Comparison of ENCODE assay signal across 23 mouse cellular contexts in genomic region chr5:30856124-30856523, GRCm38 (mm10). TPM values are rescaled to one million over a fixed set of nuclear protein-coding genes. Genes with fewer than 3 reads are reported as not detected.
DNase-seq lines count a peak whose midpoint lies in the region; ATAC-seq and TF ChIP-seq lines count a peak whose summit lies in the region.
"Had no signal": no experiment of that assay in that cellular context is flagged by ENCODE, and none has a peak within 500 bp of the region (broad histone marks: within the 10 kb centered on the region; RNA-seq: fewer than 3 reads in every experiment).

No protein-coding gene starts in this region.

- 88% methylated on average over 2 of the region's 2 CpGs for WGBS in forebrain, postnatal 0 days
- WGBS in forebrain, embryonic 13.5 days = 89% methylated on average over 2 of the region's 2 CpGs
- 74% methylated on average over 2 of the region's 2 CpGs for WGBS in liver, adult 2 months
- 68% methylated on average over 2 of the region's 2 CpGs for WGBS in liver, embryonic 12.5 days (ENCODE audit: insufficient replicate concordance)
- WGBS in midbrain, postnatal 0 days = 88% methylated on average over 2 of the region's 2 CpGs
- 84% methylated on average over 2 of the region's 2 CpGs for WGBS in midbrain, embryonic 10.5 days

- H3K9me3 ChIP-seq in forebrain, postnatal 0 days (ENCODE audit: low read length) = no peaks in the 10 kb centered on the region
- no peaks in the 10 kb centered on the region for H3K9me3 ChIP-seq in forebrain, embryonic 13.5 days (replicated peaks)
- no peaks in the 10 kb centered on the region for H3K9me3 ChIP-seq in liver, embryonic 12.5 days (replicated peaks)
- H3K9me3 ChIP-seq in midbrain, postnatal 0 days (ENCODE audit: low read length) = no peaks in the 10 kb centered on the region
- 0 out of 2 replicates have a peak, but pooled peaks cover 6% of the 10 kb centered on the region for H3K9me3 ChIP-seq in midbrain, embryonic 10.5 days (replicated peaks)
- H3K9me3 ChIP-seq: forebrain, embryonic 12.5 days; G1E; heart, embryonic 13.5 days; liver, embryonic 13.5 days; neural tube, embryonic 15.5 days had no signal

- H3K4me3 ChIP-seq in forebrain, postnatal 0 days (ENCODE audit: low read depth, low read length) = no peak overlapping the region
- H3K4me3 ChIP-seq in forebrain, embryonic 13.5 days = no peak overlapping the region
- no peak overlapping the region for H3K4me3 ChIP-seq in liver, adult 2 months (ENCODE audit: insufficient read depth, low read depth, low read length)
- H3K4me3 ChIP-seq in liver, embryonic 12.5 days = no peak overlapping the region
- no peak overlapping the region for H3K4me3 ChIP-seq in midbrain, postnatal 0 days (ENCODE audit: low read depth, low read length)
- no peak overlapping the region for H3K4me3 ChIP-seq in midbrain, embryonic 10.5 days
- H3K4me3 ChIP-seq: forebrain, embryonic 12.5 days; heart, embryonic 13.5 days; liver, embryonic 13.5 days; neural tube, embryonic 15.5 days had no signal

- no peak overlapping the region for H3K27ac ChIP-seq in forebrain, postnatal 0 days (ENCODE audit: low read depth, low read length)
- H3K27ac ChIP-seq in forebrain, embryonic 13.5 days = no peak overlapping the region
- H3K27ac ChIP-seq in liver, adult 2 months (replicated peaks; ENCODE audit: insufficient read depth, low read depth, low read length) = no peak overlapping the region
- no peak overlapping the region for H3K27ac ChIP-seq in liver, embryonic 12.5 days
- H3K27ac ChIP-seq in midbrain, postnatal 0 days (ENCODE audit: low read depth, low read length) = no peak overlapping the region
- H3K27ac ChIP-seq in midbrain, embryonic 10.5 days (replicated peaks) = no peak overlapping the region
- H3K27ac ChIP-seq: forebrain, embryonic 12.5 days; heart, embryonic 13.5 days; liver, embryonic 13.5 days; neural tube, embryonic 15.5 days had no signal

- H3K36me3 ChIP-seq in forebrain, postnatal 0 days (ENCODE audit: insufficient read depth) = peaks cover 4% of the 10 kb centered on the region; the same call in 1 of the 2 replicates
- H3K36me3 ChIP-seq in forebrain, embryonic 13.5 days (ENCODE audit: poor library complexity, severe bottlenecking) = no peaks in the 10 kb centered on the region
- no peaks in the 10 kb centered on the region for H3K36me3 ChIP-seq in liver, adult 2 months (ENCODE audit: control insufficient read depth, insufficient read depth, low read length)
- no peaks in the 10 kb centered on the region for H3K36me3 ChIP-seq in liver, embryonic 12.5 days
- 0 out of 2 replicates have a peak, but pooled peaks cover 3% of the 10 kb centered on the region for H3K36me3 ChIP-seq in midbrain, postnatal 0 days (ENCODE audit: insufficient read depth, low read length)
- H3K36me3 ChIP-seq in midbrain, embryonic 10.5 days = no peaks in the 10 kb centered on the region
- H3K36me3 ChIP-seq: forebrain, embryonic 12.5 days; G1E; heart, embryonic 13.5 days; liver, embryonic 13.5 days; neural tube, embryonic 15.5 days had no signal

- TF ChIP-seq CTCF in forebrain, postnatal 0 days (IDR thresholded peaks at IDR 0.05; ENCODE audit: low read depth) = peak; percentile 42
- 0 out of 2 replicates have a peak, but pooled peaks have one; percentile 2 for TF ChIP-seq CTCF in liver, adult 2 months (IDR thresholded peaks at IDR 0.05; ENCODE audit: low read depth, low read length)
- peak; percentile 65 for TF ChIP-seq CTCF in midbrain, postnatal 0 days (IDR thresholded peaks at IDR 0.05)

- no peaks in the 10 kb centered on the region for H3K27me3 ChIP-seq in forebrain, postnatal 0 days (ENCODE audit: insufficient read depth, low read length)
- no peaks in the 10 kb centered on the region for H3K27me3 ChIP-seq in forebrain, embryonic 13.5 days
- H3K27me3 ChIP-seq in liver, adult 2 months (ENCODE audit: control insufficient read depth, insufficient read depth, low read length) = no peaks in the 10 kb centered on the region
- no peaks in the 10 kb centered on the region; the same call in 1 of the 2 replicates for H3K27me3 ChIP-seq in liver, embryonic 12.5 days (replicated peaks)
- no peaks in the 10 kb centered on the region for H3K27me3 ChIP-seq in midbrain, postnatal 0 days (ENCODE audit: insufficient read depth, low read length)
- no peaks in the 10 kb centered on the region for H3K27me3 ChIP-seq in midbrain, embryonic 10.5 days (ENCODE audit: low read depth, poor library complexity, severe bottlenecking)
- H3K27me3 ChIP-seq: forebrain, embryonic 12.5 days; heart, embryonic 13.5 days; liver, embryonic 13.5 days; neural tube, embryonic 15.5 days had no signal

- no peak for ATAC-seq in forebrain, postnatal 0 days
- ATAC-seq in forebrain, embryonic 13.5 days = no peak
- no peak for ATAC-seq in liver, embryonic 12.5 days
- no peak for ATAC-seq in midbrain, postnatal 0 days (ENCODE audit: low FRiP score)
- peak; percentile 51; the same call in 1 of the 2 replicates for ATAC-seq in megakaryocyte-erythroid progenitor cell, adult 5-6 weeks (replicated peaks; ENCODE audit: low FRiP score, low TSS enrichment, poor library complexity, severe bottlenecking)
- ATAC-seq: CD4-positive, CD25-positive, alpha-beta regulatory T cell, adult 4 months; hindbrain, embryonic 16.5 days had no signal

- H3K79me2 ChIP-seq in liver, adult 2 months (ENCODE audit: control insufficient read depth, insufficient read depth, low read length) = no peaks in the 10 kb centered on the region; the same call in 1 of the 2 replicates

- no peak overlapping the region for H3K9ac ChIP-seq in forebrain, postnatal 0 days
- H3K9ac ChIP-seq in forebrain, embryonic 13.5 days = no peak overlapping the region
- H3K9ac ChIP-seq in liver, adult 2 months (ENCODE audit: low read depth, low read length) = no peak overlapping the region
- no peak overlapping the region for H3K9ac ChIP-seq in liver, embryonic 12.5 days
- no peak overlapping the region for H3K9ac ChIP-seq in midbrain, postnatal 0 days (replicated peaks; ENCODE audit: low read length, poor library complexity, severe bottlenecking)
- H3K9ac ChIP-seq: forebrain, embryonic 12.5 days; heart, embryonic 13.5 days; liver, embryonic 13.5 days; neural tube, embryonic 15.5 days had no signal

- no peak for DNase-seq in forebrain, postnatal 0 days
- DNase-seq in liver, adult 2 months (ENCODE audit: extremely low read depth, low read depth, low spot score) = no peak
- DNase-seq in midbrain, postnatal 0 days (ENCODE audit: low spot score) = no peak
- DNase-seq in midbrain, embryonic 10.5 days (ENCODE audit: low spot score) = no peak
- no peak for DNase-seq in layer of hippocampus, postnatal 36 days
- DNase-seq: adrenal gland, postnatal 36 days; cerebellum, adult 9-10 months; gastrocnemius, postnatal 10 days; heart, adult 11 months; heart, postnatal 4 days; left cerebral cortex, postnatal 4 days; liver, embryonic 13.5 days; thymus, adult 2 months had no signal

- H3K4me1 ChIP-seq in forebrain, postnatal 0 days (ENCODE audit: insufficient read depth) = no peaks in the 10 kb centered on the region
- 0 out of 2 replicates have a peak, but pooled peaks cover 3% of the 10 kb centered on the region for H3K4me1 ChIP-seq in forebrain, embryonic 13.5 days
- H3K4me1 ChIP-seq in liver, adult 2 months (ENCODE audit: control insufficient read depth, insufficient read depth, low read length) = peaks cover 4% of the 10 kb centered on the region
- H3K4me1 ChIP-seq in liver, embryonic 12.5 days = no peaks in the 10 kb centered on the region
- H3K4me1 ChIP-seq in midbrain, postnatal 0 days (ENCODE audit: insufficient read depth, low read length) = no peaks in the 10 kb centered on the region
- H3K4me1 ChIP-seq in midbrain, embryonic 10.5 days = no peaks in the 10 kb centered on the region
- H3K4me1 ChIP-seq: forebrain, embryonic 12.5 days; liver, embryonic 13.5 days had no signal

- H3K4me2 ChIP-seq in forebrain, postnatal 0 days (ENCODE audit: low read depth) = no peak overlapping the region
- no peak overlapping the region for H3K4me2 ChIP-seq in forebrain, embryonic 13.5 days
- no peak overlapping the region for H3K4me2 ChIP-seq in liver, embryonic 12.5 days
- no peak overlapping the region for H3K4me2 ChIP-seq in midbrain, postnatal 0 days (ENCODE audit: low read depth, low read length, poor library complexity, severe bottlenecking)
- H3K4me2 ChIP-seq: forebrain, embryonic 12.5 days; heart, embryonic 13.5 days; liver, embryonic 13.5 days; neural tube, embryonic 15.5 days had no signal

- no peak for TF ChIP-seq POLR2A in liver, adult 2 months (IDR thresholded peaks at IDR 0.05; ENCODE audit: extremely low read depth, insufficient read depth, low read length)

RNA-seq across cellular contexts. Expression of gene Tmem214, which starts 11.7 kb away (rescaled TPM):
- total RNA-seq in forebrain, postnatal 0 days (2014; rRNA removed) = 51.2 and 61.4 TPM in 2 replicates
- polyA plus RNA-seq in forebrain, postnatal 0 days (2015; fragmentation: Nextera tagmentation; extraction: Ambion mirVana) = 41.7 and 49.2 TPM in 2 replicates
- polyA plus RNA-seq in forebrain, embryonic 13.5 days (2015; fragmentation: Nextera tagmentation; extraction: Ambion mirVana) = 44.0 and 46.8 TPM in 2 replicates
- 27.9 and 35.1 TPM in 2 replicates for total RNA-seq in liver, adult 2 months (2014; rRNA removed)
- polyA plus RNA-seq in liver, adult 2 months (2012; rRNA removed) = 62.4 and 89.2 TPM in 2 replicates
- polyA plus RNA-seq in liver, embryonic 12.5 days (2016; fragmentation: Nextera tagmentation; extraction: Ambion mirVana) = 55.5 and 56.2 TPM in 2 replicates
- total RNA-seq in midbrain, postnatal 0 days (2014; rRNA removed) = 77.5 and 78.3 TPM in 2 replicates
- 64.5 and 64.6 TPM in 2 replicates for polyA plus RNA-seq in midbrain, postnatal 0 days (2015; fragmentation: Nextera tagmentation; extraction: Ambion mirVana)
- polyA plus RNA-seq in midbrain, embryonic 10.5 days (2016; fragmentation: Nextera tagmentation; extraction: Ambion mirVana) = 63.3 and 63.6 TPM in 2 replicates
- 24.2 and 42.1 TPM in 2 replicates for total RNA-seq in megakaryocyte-erythroid progenitor cell, adult 5-6 weeks (2014; fragmentation: Nextera tagmentation)
- 14.1 and 18.1 TPM in 2 replicates for total RNA-seq in megakaryocyte-erythroid progenitor cell, adult 5-6 weeks (2017)
- total RNA-seq in layer of hippocampus, postnatal 36 days (2021) = 10 to 100 TPM; 67.5 to 80.3 TPM

RNA-seq across cellular contexts. Expression of gene Agbl5, which starts 32.4 kb away (rescaled TPM):
- total RNA-seq in forebrain, postnatal 0 days (2014; rRNA removed) = 36.6 and 52.2 TPM in 2 replicates
- polyA plus RNA-seq in forebrain, postnatal 0 days (2015; fragmentation: Nextera tagmentation; extraction: Ambion mirVana) = 15.3 and 21.5 TPM in 2 replicates
- polyA plus RNA-seq in forebrain, embryonic 13.5 days (2015; fragmentation: Nextera tagmentation; extraction: Ambion mirVana) = 22.7 and 25.3 TPM in 2 replicates
- total RNA-seq in liver, adult 2 months (2014; rRNA removed) = 2.7 and 4.6 TPM in 2 replicates
- polyA plus RNA-seq in liver, adult 2 months (2012; rRNA removed) = 4.3 and 7.5 TPM in 2 replicates
- 7.0 and 7.2 TPM in 2 replicates for polyA plus RNA-seq in liver, embryonic 12.5 days (2016; fragmentation: Nextera tagmentation; extraction: Ambion mirVana)
- total RNA-seq in midbrain, postnatal 0 days (2014; rRNA removed) = 50.7 and 73.4 TPM in 2 replicates
- polyA plus RNA-seq in midbrain, postnatal 0 days (2015; fragmentation: Nextera tagmentation; extraction: Ambion mirVana) = 19.1 and 22.3 TPM in 2 replicates
- polyA plus RNA-seq in midbrain, embryonic 10.5 days (2016; fragmentation: Nextera tagmentation; extraction: Ambion mirVana) = 17.4 and 20.1 TPM in 2 replicates
- 13.6 and 29.9 TPM in 2 replicates for total RNA-seq in megakaryocyte-erythroid progenitor cell, adult 5-6 weeks (2014; fragmentation: Nextera tagmentation)
- 12.1 and 23.3 TPM in 2 replicates for total RNA-seq in megakaryocyte-erythroid progenitor cell, adult 5-6 weeks (2017)
- total RNA-seq in layer of hippocampus, postnatal 36 days (2021) = 10 to 100 TPM; 12.8 to 17.3 TPM

RNA-seq across cellular contexts. Expression of gene Mapre3, which starts 41.7 kb away (rescaled TPM):
- total RNA-seq in forebrain, postnatal 0 days (2014; rRNA removed) = 48.2 and 55.0 TPM in 2 replicates
- 113 and 141 TPM in 2 replicates for polyA plus RNA-seq in forebrain, postnatal 0 days (2015; fragmentation: Nextera tagmentation; extraction: Ambion mirVana)
- polyA plus RNA-seq in forebrain, embryonic 13.5 days (2015; fragmentation: Nextera tagmentation; extraction: Ambion mirVana) = 64.1 and 72.9 TPM in 2 replicates
- total RNA-seq in liver, adult 2 months (2014; rRNA removed) = 5.7 and 9.1 TPM in 2 replicates
- polyA plus RNA-seq in liver, adult 2 months (2012; rRNA removed) = 33.1 and 48.5 TPM in 2 replicates
- 3.0 and 3.4 TPM in 2 replicates for polyA plus RNA-seq in liver, embryonic 12.5 days (2016; fragmentation: Nextera tagmentation; extraction: Ambion mirVana)
- 105 and 112 TPM in 2 replicates for total RNA-seq in midbrain, postnatal 0 days (2014; rRNA removed)
- polyA plus RNA-seq in midbrain, postnatal 0 days (2015; fragmentation: Nextera tagmentation; extraction: Ambion mirVana) = 172 and 175 TPM in 2 replicates
- 22.9 and 38.2 TPM in 2 replicates for polyA plus RNA-seq in midbrain, embryonic 10.5 days (2016; fragmentation: Nextera tagmentation; extraction: Ambion mirVana)
- 0.25 TPM in 1 of 2 replicates, not detected in the other for total RNA-seq in megakaryocyte-erythroid progenitor cell, adult 5-6 weeks (2014; fragmentation: Nextera tagmentation)
- not detected in 2 replicates for total RNA-seq in megakaryocyte-erythroid progenitor cell, adult 5-6 weeks (2017)
- total RNA-seq in layer of hippocampus, postnatal 36 days (2021) = 100 to 1,000 TPM; 239 to 251 TPM
- total RNA-seq: common myeloid progenitor, adult 5-6 weeks had no signal
- polyA plus RNA-seq: G1E had no signal

RNA-seq across cellular contexts. Expression of gene Ost4, which starts 51.5 kb away (rescaled TPM):
- total RNA-seq in forebrain, postnatal 0 days (2014; rRNA removed) = 116 and 130 TPM in 2 replicates
- polyA plus RNA-seq in forebrain, postnatal 0 days (2015; fragmentation: Nextera tagmentation; extraction: Ambion mirVana) = 190 and 236 TPM in 2 replicates
- 325 and 333 TPM in 2 replicates for polyA plus RNA-seq in forebrain, embryonic 13.5 days (2015; fragmentation: Nextera tagmentation; extraction: Ambion mirVana)
- total RNA-seq in liver, adult 2 months (2014; rRNA removed) = 76.2 and 88.6 TPM in 2 replicates
- polyA plus RNA-seq in liver, adult 2 months (2012; rRNA removed) = 167 and 196 TPM in 2 replicates
- 374 and 383 TPM in 2 replicates for polyA plus RNA-seq in liver, embryonic 12.5 days (2016; fragmentation: Nextera tagmentation; extraction: Ambion mirVana)
- 123 and 126 TPM in 2 replicates for total RNA-seq in midbrain, postnatal 0 days (2014; rRNA removed)
- polyA plus RNA-seq in midbrain, postnatal 0 days (2015; fragmentation: Nextera tagmentation; extraction: Ambion mirVana) = 175 and 201 TPM in 2 replicates
- 380 and 415 TPM in 2 replicates for polyA plus RNA-seq in midbrain, embryonic 10.5 days (2016; fragmentation: Nextera tagmentation; extraction: Ambion mirVana)
- total RNA-seq in megakaryocyte-erythroid progenitor cell, adult 5-6 weeks (2014; fragmentation: Nextera tagmentation) = 270 and 300 TPM in 2 replicates
- 278 and 305 TPM in 2 replicates for total RNA-seq in megakaryocyte-erythroid progenitor cell, adult 5-6 weeks (2017)
- 10 to 100 TPM; 97.4 to 99.4 TPM for total RNA-seq in layer of hippocampus, postnatal 36 days (2021)

RNA-seq across cellular contexts. Expression of gene Emilin1, which starts 57.1 kb away (rescaled TPM):
- total RNA-seq in forebrain, postnatal 0 days (2014; rRNA removed) = 10.0 and 11.3 TPM in 2 replicates
- 9.6 and 10.0 TPM in 2 replicates for polyA plus RNA-seq in forebrain, postnatal 0 days (2015; fragmentation: Nextera tagmentation; extraction: Ambion mirVana)
- polyA plus RNA-seq in forebrain, embryonic 13.5 days (2015; fragmentation: Nextera tagmentation; extraction: Ambion mirVana) = 10.3 and 15.7 TPM in 2 replicates
- 17.6 and 17.8 TPM in 2 replicates for total RNA-seq in liver, adult 2 months (2014; rRNA removed)
- polyA plus RNA-seq in liver, adult 2 months (2012; rRNA removed) = 27.8 and 31.5 TPM in 2 replicates
- 70.0 and 73.6 TPM in 2 replicates for polyA plus RNA-seq in liver, embryonic 12.5 days (2016; fragmentation: Nextera tagmentation; extraction: Ambion mirVana)
- 7.4 and 11.8 TPM in 2 replicates for total RNA-seq in midbrain, postnatal 0 days (2014; rRNA removed)
- polyA plus RNA-seq in midbrain, postnatal 0 days (2015; fragmentation: Nextera tagmentation; extraction: Ambion mirVana) = 9.0 and 9.8 TPM in 2 replicates
- polyA plus RNA-seq in midbrain, embryonic 10.5 days (2016; fragmentation: Nextera tagmentation; extraction: Ambion mirVana) = 61.8 and 67.4 TPM in 2 replicates
- total RNA-seq in megakaryocyte-erythroid progenitor cell, adult 5-6 weeks (2014; fragmentation: Nextera tagmentation) = 13.5 and 18.9 TPM in 2 replicates
- total RNA-seq in megakaryocyte-erythroid progenitor cell, adult 5-6 weeks (2017) = 5.7 and 10.3 TPM in 2 replicates
- 1 to 10 TPM; 2.0 to 2.3 TPM for total RNA-seq in layer of hippocampus, postnatal 36 days (2021)

Comparison
In these comparisons a context has a peak if more than half of its experiments do, and no peak if none do; other contexts are left out.
1. CTCF ChIP-seq: peak in every context shown above with its lines; median percentile 65 in midbrain, postnatal 0 days; 42 in forebrain, postnatal 0 days; 2 in liver, adult 2 months.